Mouse (Mus musculus) kidney, adult 2 months (tissue): ENCODE results near the gene Gmppb.

Experiments
- CTCF ChIP-seq: fragments of 200-500 bp; conservative IDR thresholded peaks from 2 replicates; pipeline ENCODE4 v1.5.1; 2011; ENCODE audit warnings: low read depth, mild to moderate bottlenecking, control low read depth, low read length, moderate library complexity, mixed read lengths; ENCODE audit not compliant: insufficient read depth, insufficient read length
- POLR2A ChIP-seq: fragments of 200-500 bp; IDR thresholded peaks from one replicate; pipeline ENCODE4 v1.6.1; 2011; ENCODE audit warnings: low read depth, low read length, control low read depth

- TF ChIP-seq CTCF (no peak), POLR2A (no peak)
These were observed 45.5 kb upstream of the Gmppb start for GRCm38 (mm10) chr9:108003531-108003890.
